Mouse (Mus musculus): ENCODE measurements around the gene Bri3bp.
"Not testable (repeated sequence)": the region's sequence is repeated elsewhere in the genome, so short reads cannot be mapped to it uniquely, and the experiment has no call there.

The Bri3bp gene

DNA sequence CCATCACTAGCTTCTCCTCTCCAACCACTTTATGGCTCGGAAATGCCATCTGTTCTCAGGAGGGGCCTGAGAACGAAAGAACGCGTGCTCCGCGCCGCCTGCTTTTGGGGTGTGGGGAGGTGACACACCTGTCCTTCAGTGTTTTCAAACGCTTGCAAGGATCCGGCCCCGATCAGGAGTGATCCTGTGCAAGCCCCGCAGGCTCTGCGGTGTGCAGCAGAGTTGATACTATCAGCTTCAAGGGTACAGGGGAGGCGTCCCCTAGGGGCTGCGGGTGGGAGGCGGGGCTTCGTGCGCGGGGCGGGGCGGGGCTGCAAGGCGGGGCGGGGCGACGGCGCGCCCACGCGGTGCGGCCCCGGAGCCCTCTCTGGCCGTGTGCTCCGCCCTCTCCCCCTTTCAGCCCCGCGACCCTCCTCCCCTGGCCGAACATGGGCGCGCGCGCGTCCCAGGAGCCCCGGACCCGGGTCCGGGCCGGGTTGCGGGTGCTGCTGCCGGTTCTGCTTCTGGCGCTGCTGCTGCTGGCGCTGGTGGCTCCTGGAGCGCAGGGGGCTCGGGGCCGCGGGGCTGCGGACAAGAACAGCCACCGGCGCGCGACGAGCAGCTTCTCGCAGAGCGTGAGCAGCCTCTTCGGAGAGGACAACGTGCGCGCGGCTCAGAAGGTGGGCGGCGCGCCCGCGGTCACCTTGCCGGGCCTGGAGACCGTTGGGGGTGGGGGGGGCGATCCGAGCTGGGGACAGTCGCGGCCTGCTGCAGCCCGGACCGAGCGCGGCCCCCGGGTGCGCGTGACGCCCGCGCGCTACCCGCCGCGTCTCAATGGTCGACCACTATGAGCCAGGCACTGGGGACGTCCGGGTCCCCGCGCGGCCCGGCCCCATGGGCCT lies at the start of gene Bri3bp:
TSS of gene Bri3bp (plus strand) at position 335 of the 881 bp plus-strand sequence.
- no peak for DNase-seq (ENCODE audit: low read depth, low spot score)

DNA sequence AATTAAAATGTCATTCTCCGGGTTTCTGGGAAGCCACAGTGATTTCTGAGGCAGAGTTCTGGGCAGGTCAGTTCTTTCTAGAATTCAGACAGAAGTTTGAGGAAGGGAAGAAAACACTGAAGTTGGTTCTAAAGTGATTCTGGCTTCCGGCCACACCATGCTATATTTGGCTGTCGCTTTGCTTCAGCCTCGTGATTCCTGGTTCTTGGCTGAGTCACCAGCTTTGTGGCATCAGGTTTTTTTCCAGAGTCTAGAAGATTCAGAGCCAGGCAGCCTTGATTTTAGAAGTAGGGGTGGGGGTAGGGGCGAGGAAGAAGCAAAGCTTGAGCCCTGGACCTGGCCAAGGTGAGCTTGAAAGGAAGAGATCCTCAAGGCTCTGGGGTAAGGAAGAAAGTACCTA lies 49.8 kb upstream of the Bri3bp start:
- no peak for DNase-seq (ENCODE audit: low read depth, low spot score)

DNA sequence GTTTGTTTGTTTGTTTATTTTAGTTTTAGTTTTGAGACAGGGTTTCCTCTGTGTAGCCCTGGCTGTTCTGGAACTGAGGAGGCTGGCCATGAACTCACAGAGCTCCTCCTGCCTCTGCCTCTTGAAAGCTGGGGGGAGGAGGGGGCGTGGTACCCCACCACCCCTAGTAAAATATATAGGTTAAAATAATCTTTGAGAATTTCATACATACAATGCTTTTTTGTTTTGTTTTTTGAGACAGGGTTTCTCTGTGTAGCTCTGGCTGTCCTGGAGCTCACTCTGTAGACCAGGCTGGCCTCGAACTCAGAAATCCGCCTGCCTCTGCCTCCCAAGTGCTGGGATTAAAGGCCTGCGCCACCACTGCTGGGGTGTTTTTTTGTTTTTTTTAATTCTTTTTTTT lies 49.2 kb upstream of the Bri3bp start:
- DNase-seq (ENCODE audit: low read depth, low spot score): not testable (repeated sequence)

DNA sequence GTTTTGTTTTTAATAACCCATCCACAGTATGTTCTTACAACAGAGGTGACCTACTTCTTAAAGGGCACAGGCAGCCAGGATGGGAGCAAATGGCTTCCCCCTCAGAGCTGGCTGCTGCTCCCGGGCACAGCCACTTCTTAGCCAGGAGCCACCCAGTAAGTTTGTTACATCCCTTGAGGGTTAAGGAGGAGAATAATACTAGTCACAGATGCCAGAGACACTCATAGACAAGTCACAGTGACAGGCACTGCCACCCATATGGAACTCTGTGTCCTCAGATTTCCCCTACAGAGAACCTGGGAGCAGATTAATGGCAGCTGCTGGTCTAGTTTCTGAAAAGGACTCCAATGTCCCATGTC lies 48.8 kb upstream of the Bri3bp start:
- DNase-seq (ENCODE audit: low read depth, low spot score): no peak

DNA sequence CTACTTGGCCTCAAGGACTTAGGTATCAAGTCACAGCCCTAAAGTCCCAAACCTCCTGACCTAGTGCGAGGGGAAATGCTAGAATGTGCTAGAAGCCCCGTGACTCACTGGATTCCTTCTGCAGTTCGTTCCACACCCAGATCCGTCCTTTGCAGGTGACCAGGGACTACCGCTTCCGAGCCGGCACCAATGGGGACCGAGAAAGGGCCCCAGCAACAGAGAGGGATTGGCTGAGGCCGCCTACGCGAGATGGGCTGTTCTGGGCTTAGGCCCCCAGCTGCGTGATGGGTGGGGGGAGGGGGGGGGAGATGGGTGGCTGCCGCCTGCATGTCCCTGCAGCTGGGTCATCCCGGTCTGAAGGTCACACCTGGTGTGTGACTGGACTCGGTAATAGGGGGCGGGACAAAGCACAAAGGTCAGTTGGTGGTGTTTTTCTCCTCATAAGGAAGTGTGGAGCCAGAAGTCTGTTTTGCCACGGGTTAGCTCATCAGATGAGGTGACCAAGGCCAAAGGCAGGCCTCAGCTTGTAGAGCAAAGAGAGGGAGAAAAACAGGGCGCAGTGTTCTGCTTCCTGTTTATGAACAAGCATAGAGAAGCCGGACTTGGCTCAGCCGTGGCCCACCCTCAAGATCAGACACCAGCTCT lies 48.3 kb upstream of the Bri3bp start:
- peak; percentile 92 for DNase-seq (ENCODE audit: low read depth, low spot score)

DNA sequence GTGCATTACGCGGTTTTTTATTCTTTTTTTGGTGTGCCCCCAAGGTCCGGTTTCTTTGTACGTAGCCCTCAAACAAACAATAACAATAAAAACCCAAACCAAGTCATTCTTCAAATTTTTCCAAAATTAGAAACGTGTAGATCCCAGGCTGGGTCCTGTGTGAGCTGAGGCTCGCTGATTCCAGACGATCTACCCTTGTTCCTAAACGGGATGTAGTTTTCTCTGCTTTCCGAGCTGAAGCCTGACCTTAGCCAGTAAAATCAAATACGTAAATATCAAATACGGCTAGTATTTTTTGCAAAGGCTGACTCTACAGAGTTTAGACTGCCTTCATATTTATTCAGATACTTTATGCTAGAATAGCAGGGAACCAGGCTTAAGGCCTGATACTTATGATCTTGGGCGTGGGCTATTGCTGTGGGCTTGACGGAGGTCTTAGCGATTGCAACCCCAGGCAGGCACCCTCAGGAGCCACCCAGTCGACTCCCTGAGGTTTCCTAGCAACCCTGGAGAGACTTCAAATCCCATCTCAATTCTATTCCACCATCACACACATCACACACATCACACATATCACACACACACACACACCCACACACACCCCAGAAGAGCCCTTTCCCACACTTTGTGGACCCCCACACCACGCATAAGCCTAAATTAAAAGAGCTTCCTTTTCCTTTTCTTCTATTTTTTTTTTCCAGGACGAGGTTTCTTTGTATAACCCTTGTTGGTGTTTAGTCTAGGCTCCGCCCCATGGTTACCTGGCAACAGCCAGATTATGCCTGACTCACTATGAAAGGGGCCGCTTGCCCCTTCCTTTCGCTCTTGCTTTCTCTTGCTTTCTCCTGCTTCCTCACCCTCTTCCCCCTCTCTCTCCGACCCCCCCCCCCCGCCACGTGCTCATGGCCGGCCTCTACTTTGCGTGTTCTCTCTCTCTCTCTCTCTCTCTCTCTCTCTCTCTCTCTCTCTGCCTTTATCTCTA lies 47.5 kb upstream of the Bri3bp start:
- peak; percentile 70 for DNase-seq (ENCODE audit: low read depth, low spot score)

DNA sequence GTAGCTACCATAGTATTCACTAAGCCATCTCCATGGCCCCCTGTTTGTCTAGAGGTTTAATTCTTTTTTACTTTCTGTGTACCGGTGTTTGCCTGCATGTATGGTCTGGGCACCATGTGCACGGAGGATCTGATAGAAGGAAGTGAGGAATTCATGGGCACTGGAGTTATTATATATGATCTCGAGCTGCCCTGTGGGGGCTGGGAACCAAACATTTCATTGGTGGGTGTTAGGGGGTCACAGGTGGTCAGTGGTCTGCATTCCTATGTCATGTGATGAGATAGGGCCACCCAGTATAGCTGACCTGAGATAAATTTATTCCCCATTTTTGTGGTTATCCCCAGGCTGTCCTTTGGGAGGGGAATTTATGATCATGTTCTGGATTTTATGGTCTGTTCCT lies 46.4 kb upstream of the Bri3bp start:
- DNase-seq (ENCODE audit: low read depth, low spot score): no peak

DNA sequence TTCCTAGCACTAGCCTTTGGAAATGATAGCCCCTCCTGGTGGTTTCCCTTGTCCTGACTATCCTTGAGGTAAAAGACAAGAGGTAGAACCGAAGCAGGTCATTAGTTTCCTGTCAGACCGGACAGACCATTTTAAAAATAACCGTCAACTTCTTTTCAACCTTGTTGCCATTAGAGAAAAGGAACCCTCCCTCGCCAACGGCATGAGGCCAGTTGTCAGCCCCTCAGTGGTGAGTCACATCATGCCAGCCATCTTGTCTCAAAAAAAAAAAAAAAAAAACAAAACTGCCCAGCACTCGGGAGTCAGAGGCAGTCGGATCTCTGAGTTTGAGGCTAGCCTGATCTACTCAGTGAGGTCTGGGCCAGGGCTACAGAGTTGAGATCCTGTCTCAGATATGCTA lies 40.5 kb upstream of the Bri3bp start:
- no peak for DNase-seq (ENCODE audit: low read depth, low spot score)

DNA sequence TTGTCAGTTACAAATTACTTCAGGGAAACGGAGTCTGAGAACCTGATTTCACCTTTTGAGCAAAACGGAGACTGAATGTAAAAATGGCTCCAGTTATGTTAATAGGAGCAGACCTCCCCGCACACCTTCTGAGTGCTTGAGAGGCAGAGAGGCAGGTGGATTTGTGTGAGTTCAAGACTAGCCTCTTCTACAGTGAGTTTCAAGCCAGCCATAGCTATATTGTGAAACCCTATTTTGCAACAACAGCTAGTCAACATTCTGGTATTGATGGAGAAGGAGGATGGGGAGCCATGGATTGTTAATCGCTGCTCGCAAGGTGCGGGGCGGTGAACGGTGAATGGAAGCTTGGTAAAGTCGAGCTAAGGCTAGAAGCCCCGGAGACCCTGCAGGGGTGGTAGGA lies 38.9 kb upstream of the Bri3bp start:
- no peak for DNase-seq (ENCODE audit: low read depth, low spot score)

DNA sequence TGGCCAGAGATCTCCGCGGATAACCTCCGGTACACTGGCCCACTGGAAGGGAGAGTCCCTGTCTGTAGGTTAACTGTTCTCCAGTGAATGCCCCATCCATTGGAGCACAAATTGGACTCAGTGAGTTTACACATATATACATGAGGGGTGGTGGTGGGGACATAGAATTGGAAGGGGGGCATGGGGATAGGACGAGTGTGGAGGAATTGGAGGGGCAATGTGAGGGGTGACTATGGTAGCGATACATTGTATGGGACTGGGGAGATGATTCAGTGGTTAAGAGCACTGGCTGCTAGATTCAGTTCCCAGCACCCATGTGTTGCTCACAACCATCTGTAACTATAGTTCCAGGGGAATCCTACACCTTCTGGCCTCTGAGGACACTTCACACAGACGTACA lies 38.4 kb upstream of the Bri3bp start:
- DNase-seq (ENCODE audit: low read depth, low spot score): no peak

DNA sequence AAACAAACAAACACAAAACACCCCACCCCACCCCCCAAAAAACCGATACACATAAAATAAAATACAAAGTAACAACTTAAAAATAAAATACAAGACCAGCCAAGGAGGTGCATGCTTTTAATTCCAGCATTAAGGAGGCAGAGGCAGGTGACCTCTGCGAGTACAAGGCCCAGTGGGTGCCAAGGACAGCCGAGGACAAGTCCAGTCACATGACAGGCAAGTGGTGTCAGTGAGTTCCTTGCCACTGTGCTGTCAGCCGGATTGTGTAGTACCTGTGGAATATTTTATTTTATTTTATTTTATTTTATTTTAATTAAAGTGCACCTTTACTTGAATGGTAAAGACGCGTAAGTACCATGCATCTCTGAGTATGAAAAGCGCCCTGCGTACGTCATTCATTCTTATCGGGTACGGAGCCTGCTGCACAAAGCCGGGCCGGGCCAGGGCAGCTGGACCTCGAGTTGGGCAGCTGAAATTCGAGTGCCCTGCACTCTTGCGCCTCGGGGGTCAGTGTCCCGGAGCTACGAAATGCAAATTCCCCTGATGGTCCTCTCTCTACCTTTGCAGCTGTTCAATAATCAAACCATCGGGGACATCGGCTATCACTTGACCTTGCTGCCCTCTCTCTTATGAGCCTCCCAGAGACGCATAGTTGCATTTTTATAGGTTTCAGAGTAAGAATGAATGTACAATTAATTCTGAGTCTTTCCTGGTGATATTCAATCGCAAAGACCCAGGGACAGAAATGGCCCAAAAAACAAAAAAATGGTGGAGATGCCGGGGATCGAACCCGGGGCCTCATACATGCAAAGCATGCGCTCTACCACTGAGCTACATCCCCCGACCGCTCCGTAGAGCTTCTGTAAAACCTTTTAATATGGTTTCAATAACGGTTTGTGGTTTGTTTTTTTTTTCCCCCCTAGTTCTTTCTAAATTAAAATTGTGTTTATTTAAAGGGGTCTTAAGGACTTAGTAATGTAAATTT lies 37.6 kb upstream of the Bri3bp start:
- DNase-seq (ENCODE audit: low read depth, low spot score): no peak

DNA sequence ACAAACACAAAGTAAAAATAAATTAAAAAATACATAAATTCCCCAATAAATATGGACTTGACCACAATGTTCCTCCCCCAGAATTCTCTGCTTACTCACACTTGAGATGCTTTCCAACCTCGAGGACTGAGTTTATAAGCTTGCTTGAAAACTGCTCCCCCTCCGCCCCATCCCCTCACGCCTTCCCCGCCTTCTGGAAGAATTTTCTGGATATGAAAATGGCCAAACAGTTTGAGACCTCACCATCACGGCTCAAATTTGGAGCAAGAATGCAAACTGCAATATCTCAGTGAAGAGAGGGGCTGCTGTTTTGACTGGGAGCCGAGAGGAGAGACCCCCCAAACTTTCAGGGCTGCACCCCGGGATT lies 36.8 kb upstream of the Bri3bp start:
- no peak for DNase-seq (ENCODE audit: low read depth, low spot score)

DNA sequence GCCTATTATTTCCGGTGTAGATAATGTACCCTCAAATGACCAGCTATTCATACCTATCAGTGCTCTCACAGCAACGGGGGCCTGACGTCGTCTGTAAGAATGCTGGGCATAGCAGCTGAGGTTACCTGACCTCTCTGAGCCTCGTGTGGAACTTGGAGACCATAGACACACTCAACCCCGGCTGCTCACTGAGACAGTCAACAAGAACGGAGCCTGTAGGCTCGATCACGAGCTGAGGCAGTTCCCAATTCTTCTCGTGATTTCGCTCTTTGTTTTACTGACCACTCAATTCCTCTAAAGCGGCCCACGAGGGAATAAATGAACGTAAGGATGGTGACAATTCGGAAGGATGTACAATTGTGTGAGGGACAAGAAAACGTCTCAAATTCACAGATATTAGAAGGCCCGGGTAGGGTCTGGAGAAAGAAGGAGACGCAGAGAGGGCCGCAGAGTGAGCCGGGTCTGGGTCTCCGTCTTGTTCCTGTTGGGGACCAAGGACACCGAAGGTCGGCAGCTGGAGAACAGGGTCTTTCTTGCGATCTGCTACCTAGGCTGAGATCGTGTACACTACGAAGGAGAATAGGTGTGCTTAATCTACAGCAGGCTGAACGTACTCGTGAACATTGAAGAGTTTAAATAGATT lies 36.3 kb upstream of the Bri3bp start:
- no peak for DNase-seq (ENCODE audit: low read depth, low spot score)

DNA sequence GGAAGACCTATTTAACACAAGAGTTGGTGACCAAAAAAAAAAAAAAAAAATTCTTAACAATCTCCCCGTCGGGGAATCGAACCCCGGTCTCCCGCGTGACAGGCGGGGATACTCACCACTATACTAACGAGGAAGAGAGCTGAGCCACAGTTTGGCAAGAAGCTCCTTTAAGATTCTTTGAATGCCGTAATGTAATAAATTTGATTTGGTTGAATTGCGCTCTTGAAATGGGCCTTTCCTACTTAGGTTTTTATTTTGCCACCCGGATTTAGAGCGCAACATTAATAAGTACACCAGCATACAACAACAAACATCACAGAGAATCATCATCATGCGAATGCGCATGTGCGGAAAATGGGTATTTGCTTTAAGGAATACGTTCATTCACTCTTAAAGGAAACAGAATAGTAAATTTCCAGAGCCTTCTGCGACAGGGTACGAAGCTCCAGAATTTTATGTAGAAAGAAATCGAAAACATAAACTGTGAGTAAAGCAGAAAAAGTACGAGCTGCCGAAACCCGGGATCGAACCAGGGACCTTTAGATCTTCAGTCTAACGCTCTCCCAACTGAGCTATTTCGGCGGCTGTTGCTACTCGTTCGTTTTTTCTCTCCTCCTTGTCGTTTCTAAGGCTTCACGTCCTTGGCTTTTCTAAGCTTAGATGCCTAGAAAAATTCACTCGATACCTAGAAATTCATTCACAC lies 35.7 kb upstream of the Bri3bp start:
- DNase-seq (ENCODE audit: low read depth, low spot score): peak; percentile 54

DNA sequence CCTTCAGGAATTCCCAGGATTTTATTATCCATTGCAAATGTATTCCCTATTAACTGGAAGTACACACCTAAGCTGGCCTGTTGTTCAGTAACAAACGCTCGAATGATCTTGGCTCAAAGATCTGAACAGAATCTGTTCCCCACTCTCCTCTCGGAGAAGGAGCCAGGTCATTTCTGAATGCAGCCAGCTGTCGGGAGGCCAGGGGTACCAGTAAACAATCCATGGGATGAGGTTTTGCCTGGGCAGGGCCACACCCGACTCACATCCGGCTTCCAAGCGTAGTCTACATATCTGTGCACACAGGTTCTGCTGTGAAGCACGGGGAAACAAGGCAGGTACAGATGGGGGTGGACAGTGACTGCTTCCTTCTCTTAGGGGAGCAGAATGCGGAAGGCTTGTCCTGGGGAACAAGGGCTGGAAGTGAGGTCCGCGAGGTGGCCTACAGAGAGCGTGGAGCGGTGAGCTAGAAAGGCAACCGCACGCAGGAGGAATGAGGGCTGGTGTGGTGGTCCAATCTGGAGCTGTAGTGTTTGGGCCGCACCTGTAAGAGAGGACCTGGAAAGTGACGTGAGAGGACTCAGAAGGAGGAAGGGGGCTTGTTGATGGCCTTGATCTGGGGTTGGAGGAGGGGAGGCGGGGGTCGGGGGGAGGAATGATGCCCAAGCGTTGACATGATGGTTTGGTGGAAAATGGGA lies 34.9 kb upstream of the Bri3bp start:
- DNase-seq (ENCODE audit: low read depth, low spot score): no peak

DNA sequence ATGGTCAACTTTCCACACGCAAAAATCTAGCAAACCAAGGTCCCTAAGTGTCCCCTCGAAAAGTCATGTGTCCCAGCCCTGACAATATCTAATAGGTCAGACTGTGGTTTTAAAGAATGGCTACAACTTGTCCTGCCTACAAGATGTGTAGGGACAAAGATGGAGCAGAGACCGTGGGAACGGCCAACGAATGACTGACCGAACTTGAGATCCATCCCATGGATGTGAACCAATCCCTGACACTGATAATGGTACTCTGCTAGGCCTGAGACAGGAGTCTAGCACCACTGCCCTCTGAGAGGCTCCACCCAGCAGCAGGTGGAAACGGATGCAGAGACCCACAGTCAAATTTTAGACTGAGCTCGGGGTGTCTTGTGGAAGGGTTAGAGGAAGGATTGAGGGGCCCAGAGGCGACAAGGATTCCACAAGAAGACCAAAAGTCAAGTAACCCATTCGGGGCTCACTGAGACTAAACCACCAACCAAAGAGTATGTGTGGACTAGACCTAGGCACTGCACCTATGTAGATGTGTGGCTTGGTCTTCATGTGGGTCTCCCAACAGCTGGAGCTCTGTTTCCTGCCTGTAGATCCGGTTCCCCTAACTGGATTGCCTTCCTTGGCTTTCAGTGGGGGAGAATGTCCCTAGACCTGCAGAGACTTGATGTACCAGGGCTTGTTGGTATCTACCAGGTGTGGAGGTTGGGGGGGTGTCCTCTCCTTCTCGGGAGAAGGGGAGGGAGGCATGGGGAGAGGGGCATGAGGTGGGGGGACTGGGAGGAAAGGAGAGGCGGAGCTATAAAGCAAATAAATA lies 34.1 kb upstream of the Bri3bp start:
- no peak for DNase-seq (ENCODE audit: low read depth, low spot score)

DNA sequence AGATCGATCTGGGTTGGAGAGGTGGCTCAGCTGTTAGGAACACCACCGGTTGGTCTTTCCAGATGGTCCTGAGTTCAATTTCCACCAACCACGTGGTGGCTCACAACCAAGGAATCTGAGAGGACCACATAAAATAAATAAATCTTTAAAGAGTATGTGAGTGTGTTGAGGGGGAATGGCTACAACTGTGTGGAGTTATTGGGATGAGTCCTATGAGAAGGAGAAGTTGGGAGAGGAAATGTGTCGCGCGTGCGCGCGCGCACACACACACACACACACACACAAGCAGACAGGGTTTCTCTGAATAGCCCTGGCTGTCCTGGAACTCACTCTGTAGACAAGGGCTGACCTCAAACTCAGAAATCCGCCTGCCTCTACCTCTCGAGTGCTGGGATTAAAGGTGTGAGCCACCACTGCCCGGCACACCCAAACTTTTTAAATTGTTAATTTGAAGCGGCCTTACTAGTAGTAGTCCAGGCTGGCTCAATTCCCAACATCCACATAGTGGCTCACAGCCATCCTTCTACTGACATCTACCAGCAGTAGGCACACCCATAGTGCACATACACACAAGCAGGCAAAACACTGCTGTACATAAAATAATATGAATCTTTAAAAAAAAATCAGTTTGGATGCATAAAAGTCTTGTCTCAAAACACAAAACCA lies 33.3 kb upstream of the Bri3bp start:
- no peak for DNase-seq (ENCODE audit: low read depth, low spot score)

DNA sequence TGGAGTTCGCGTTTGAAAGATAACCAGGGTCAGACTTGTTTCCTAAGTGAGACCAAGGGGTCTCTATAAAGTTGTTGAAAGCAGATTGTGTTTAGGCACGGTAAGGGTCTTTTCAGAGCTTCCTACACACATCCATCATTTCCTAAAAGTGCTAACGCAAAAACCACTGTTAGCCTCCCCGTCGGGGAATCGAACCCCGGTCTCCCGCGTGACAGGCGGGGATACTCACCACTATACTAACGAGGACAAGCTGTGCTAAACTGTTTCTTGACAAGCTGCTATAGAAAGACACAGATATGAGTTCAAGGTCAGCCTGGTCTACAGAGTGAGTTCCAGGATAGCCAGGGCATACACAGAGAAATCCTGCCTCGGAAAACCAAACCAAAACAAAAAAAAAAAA lies 32.5 kb upstream of the Bri3bp start:
- no peak for DNase-seq (ENCODE audit: low read depth, low spot score)

All from retina, adult 2 months (tissue).